Mouse (Mus musculus) lung, embryonic 16.5 days (tissue): Measurements from ENCODE around the gene Slc44a2. TPM values are rescaled to one million over a fixed set of nuclear protein-coding genes. Genes with fewer than 3 reads are reported as not detected.

ENCODE experiments used
- polyA plus RNA-seq: library from polyadenylated mRNA; unstranded; fragments of >200 nt; fragmentation: Nextera tagmentation; extraction: Ambion mirVana; gene quantifications from 2 replicates; pipeline ENCODE4 v1.2.1, GENCODE M21; 2015

Slc44a2 gene
- polyA plus RNA-seq, 1 experiment from 2014 or later, result 178 TPM

Other genes with a start within 250 kb of the Slc44a2 start
- gene Gm49373, start 247.6 kb upstream of the Slc44a2 start, polyA plus RNA-seq, result 0.09 and 0.49 TPM in 2 replicates
- gene Fdx1l, start 247.1 kb upstream of the Slc44a2 start, polyA plus RNA-seq, result 44.1 and 46.5 TPM in 2 replicates
- 1.2 and 3.3 TPM in 2 replicates for gene Gm38431, start 228.7 kb upstream of the Slc44a2 start, polyA plus RNA-seq
- 56.8 and 69.1 TPM in 2 replicates for gene Raver1, start 228.7 kb upstream of the Slc44a2 start, polyA plus RNA-seq
- 16.9 and 18.1 TPM in 2 replicates for gene Tyk2, start 189.5 kb upstream of the Slc44a2 start, polyA plus RNA-seq
- 265 and 301 TPM in 2 replicates for gene Cdc37, start 170.7 kb upstream of the Slc44a2 start, polyA plus RNA-seq
- gene Pde4a, start 155.0 kb upstream of the Slc44a2 start, polyA plus RNA-seq, result 9.7 and 11.0 TPM in 2 replicates
- gene Keap1, start 81.3 kb upstream of the Slc44a2 start, polyA plus RNA-seq, result 60.4 and 61.3 TPM in 2 replicates
- gene S1pr5, start 72.3 kb upstream of the Slc44a2 start, polyA plus RNA-seq, result 0.11 and 0.21 TPM in 2 replicates
- gene Atg4d, start 55.4 kb upstream of the Slc44a2 start, polyA plus RNA-seq, result 39.9 and 42.3 TPM in 2 replicates
- gene Kri1, start 32.7 kb upstream of the Slc44a2 start, polyA plus RNA-seq, result 15.8 and 16.7 TPM in 2 replicates
- 57.7 TPM in 2 replicates for gene Cdkn2d, start 29.3 kb upstream of the Slc44a2 start, polyA plus RNA-seq
- gene Ap1m2, start 8.4 kb upstream of the Slc44a2 start, polyA plus RNA-seq, result 50.0 and 53.2 TPM in 2 replicates
- gene Ilf3, start 47.2 kb downstream of the Slc44a2 start, polyA plus RNA-seq, result 160 and 168 TPM in 2 replicates
- gene Qtrt1, start 91.1 kb downstream of the Slc44a2 start, polyA plus RNA-seq, result 37.3 and 37.5 TPM in 2 replicates
- gene Dnm2, start 104.2 kb downstream of the Slc44a2 start, polyA plus RNA-seq, result 77.5 and 78.2 TPM in 2 replicates
- 115 and 118 TPM in 2 replicates for gene Tmed1, start 189.6 kb downstream of the Slc44a2 start, polyA plus RNA-seq
- gene AB124611, start 205.5 kb downstream of the Slc44a2 start, polyA plus RNA-seq, result 3.9 and 4.0 TPM in 2 replicates
- gene Carm1, start 226.2 kb downstream of the Slc44a2 start, polyA plus RNA-seq, result 17.1 and 20.8 TPM in 2 replicates